Mouse (Mus musculus): ENCODE results near the gene Sipa1l1.
A peak's percentile ranks its signal among the peaks of the same experiment; 100 is the strongest.

The Sipa1l1 gene

DNA sequence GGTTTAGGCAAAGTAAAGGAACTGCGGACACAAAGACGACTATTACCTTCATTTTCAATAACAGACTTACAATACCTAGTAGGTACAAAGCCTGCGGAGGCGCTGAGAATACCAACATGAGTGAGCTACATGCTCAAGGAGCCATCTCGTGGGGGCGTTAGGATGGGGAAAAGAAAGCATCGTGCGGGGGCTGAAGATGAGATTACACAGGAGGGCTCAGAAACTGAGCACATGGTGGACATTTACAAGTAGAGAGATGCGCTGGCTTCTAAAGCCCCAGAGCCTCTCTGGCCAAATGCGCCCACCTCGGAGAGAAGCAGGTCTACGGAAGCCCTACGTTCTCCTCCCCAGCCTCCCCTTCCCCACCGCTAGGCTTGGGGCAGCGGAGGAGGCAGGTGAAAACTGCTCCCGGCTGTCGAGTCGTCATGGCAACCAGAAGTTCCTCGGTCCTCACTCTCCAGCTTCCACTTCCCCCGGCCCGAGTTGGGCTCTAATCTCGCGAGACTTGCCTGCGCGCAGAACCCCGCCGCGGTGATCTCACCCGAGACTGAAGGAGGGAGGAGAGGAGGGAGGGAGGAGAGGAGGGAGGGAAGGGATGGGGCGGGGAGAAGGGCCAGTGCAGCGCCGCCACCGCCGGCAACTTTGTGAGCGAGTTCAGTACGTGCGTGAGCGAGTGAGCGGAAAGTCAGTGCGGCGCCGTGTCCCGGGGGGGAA, at the start of gene Sipa1l1:
Gene Sipa1l1 (plus strand): TSS at position 501 of the 714 bp plus-strand sequence.
- peak; percentile 82 to 94 for DNase-seq (ENCODE audit: low spot score in 2 of 2)

- no peak for DNase-seq (ENCODE audit: low spot score in 2 of 2)
Observed at GRCm38 (mm10) chr12:82121947-82122346, 47.2 kb upstream of the Sipa1l1 start.

GRCm38 (mm10) chr12:82122450-82123249, 46.5 kb upstream of the Sipa1l1 start:
- no peak for DNase-seq (ENCODE audit: low spot score in 2 of 2)

DNA sequence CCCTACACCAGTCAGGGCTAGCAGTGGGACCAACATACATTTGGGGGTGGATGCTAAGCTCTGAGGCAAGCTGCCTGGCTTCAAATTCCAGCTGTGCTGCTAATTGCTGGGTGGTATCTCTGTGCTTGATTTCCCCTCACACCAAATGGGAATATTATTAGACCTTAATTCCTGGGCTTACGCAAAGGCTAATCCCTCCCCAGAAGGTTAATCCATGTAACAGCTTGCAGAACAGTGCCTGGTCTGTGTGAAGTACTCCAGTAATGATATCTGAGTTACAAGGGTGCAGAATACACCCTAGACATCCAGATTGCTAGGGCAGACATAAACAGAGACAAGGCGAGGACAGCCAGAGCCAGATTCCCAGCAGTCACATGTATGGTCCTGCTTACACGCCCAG, 42.3 kb upstream of the Sipa1l1 start:
- no peak for DNase-seq (ENCODE audit: low spot score in 2 of 2)

DNA sequence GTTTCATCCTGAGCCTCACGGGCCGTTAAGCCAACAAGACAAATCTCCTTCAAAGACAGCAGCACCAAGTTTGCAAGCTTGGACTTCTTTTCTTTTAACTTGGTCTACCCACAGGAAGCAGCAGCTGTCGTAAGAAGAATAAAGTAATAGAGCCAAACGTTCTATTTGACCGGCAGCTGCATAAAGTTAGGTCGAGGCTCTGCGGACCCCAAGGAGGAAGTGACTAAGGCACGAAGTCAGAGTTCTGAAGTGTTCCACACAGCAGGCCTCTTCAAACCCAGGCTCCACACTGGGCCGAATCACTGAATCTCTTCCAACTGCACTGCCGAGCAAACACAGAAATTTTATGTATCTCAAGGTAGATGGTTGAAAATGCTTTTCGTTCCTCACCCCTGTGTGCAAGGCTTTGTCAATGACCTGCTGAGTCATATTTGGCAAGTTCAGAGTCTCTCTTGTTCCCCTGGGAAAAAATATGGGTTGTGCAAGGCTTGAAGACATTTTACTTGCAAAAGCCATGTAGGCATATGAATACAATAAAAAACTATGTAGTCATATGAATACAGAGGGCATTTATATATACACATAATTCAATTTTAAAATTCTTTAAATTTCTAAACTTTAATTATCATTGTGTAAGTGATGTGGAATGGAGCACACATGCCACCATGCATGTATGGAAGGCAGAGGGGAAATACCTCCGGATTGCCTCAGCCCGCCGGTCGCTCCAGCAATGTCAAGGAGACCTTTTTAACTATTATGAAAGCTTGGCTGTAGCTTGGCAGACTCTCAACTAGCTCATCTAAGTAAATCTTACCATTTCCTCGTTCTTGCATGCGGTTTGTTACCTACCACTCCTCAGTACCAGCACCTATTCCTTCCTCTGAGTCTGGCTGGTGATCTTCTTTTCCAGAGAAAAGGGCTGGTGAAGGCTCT, 29.6 kb upstream of the Sipa1l1 start:
- DNase-seq (ENCODE audit: low spot score in 2 of 2): no peak

- no peak for DNase-seq (ENCODE audit: low spot score in 2 of 2)
Observed at GRCm38 (mm10) chr12:82143371-82143770, 25.7 kb upstream of the Sipa1l1 start.

DNA sequence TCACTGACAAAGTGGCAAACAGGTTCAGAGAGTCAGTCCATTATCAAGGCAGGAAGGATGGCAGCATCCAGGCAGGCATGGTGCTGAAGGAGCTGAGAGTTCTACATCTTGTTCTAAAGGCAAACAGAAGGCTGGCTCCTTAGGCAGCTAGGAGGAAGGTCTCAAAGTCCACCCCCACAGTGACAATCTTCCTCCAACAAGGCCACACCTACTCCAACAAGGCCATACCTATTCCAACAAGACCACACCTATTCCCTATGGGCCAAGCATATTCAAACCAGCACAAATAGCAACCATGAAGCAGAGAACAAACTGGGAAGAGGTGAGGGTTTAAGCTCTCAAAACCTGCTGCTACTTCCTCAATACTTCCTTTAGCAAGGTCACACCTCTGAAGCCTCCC, 23.9 kb upstream of the Sipa1l1 start:
- DNase-seq (ENCODE audit: low spot score in 2 of 2): no peak

- no peak for DNase-seq (ENCODE audit: low spot score in 2 of 2)
Observed at GRCm38 (mm10) chr12:82147021-82147693, 22.0 kb upstream of the Sipa1l1 start.

GRCm38 (mm10) chr12:82148328-82148930, 20.7 kb upstream of the Sipa1l1 start:
- DNase-seq (ENCODE audit: low spot score in 2 of 2): no peak

GRCm38 (mm10) chr12:82151019-82151418, 18.1 kb upstream of the Sipa1l1 start:
- DNase-seq (ENCODE audit: low spot score in 2 of 2): no peak

GRCm38 (mm10) chr12:82154527-82154926, 14.6 kb upstream of the Sipa1l1 start:
- DNase-seq (ENCODE audit: low spot score in 2 of 2): no peak

- no peak for DNase-seq (ENCODE audit: low spot score in 2 of 2)
Observed at GRCm38 (mm10) chr12:82158516-82158915, 10.6 kb upstream of the Sipa1l1 start.

- no peak for DNase-seq (ENCODE audit: low spot score in 2 of 2)
Observed at GRCm38 (mm10) chr12:82159372-82159771, 9.7 kb upstream of the Sipa1l1 start.

DNA sequence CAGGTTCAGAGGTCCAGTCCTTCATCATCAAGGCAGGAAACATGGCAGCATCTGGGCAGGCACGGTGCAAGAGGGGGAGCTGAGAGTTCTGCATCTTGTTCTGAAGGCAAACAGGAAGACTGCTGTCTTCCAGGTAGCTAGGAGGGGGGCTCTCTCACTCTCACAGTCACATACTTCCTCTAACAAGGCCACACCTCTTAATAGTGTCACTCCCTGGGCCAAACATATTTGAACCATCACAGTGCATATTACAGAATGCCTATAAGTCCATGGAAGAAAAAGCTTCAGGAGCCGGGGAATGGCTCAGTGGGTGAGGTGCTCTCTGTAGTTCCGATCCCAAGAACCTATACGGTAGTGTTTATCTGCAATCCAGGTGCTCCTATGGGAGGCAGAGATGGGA, 3.5 kb upstream of the Sipa1l1 start:
- DNase-seq (ENCODE audit: low spot score in 2 of 2): no peak

DNA sequence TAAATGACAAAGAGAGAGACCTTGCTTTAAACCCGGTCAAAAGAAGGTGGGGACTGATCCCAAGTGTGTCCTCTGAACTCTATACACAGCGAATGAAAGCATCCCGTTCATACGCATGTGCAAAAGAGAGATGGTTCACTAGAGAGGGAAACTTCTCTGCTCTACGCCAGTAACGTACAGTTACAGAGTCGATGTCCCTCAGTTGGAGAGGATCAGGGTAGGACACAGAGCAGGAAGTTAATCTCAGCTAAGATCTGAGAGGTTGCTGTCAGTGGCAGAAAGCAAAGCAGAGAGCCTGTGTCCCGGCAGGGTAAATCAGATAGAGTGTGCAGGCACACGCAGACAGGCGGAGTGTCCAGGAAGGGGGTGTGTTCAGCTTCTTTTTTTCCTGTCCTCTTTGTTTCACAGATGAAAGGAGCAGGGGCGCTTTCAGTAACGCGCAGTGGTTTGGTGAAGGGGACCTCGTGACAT, 3.0 kb upstream of the Sipa1l1 start:
- DNase-seq (ENCODE audit: low spot score in 2 of 2): no peak

GRCm38 (mm10) chr12:82169571-82170431, 681 bp downstream of the Sipa1l1 start:
- peak; percentile 35 to 55 for DNase-seq (ENCODE audit: low spot score in 2 of 2)

DNA sequence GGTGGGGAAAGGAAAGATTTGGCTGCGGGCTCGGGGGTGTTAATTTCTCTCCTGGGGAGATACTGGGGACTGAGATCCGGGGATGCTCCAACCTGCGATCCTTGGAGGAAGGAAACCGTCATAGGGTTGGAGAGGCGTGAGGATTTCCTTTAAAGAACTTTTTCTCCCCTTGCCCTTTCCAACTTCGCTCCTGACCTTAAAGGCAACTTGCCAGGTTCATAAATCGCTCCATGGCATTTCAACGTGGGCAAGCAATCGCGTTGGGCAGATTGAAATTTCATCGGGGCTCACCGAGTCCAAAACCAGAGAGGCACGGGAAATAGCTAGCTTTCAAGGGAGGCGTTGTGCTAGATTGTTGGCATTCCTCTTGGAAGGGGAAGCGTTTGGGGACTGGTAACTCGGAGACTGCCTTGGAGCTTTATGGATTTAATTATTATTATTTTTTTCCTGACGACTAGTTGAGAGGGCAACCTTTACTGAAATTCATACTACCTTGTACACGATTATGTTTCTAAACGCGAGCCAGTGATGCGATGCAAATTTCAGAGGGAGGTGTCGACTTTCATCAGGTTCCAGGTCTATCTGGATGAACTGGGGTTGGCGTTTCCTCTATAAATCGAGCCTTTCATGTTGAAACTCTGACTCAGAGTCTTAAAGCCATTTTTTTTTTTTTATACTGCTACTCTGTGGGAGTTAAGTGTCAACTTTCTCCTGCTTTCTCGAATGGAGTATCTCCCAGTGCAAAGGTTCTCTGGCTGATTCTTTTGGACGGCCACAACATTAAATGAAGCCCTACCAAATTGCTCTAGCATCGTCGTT, 1.6 kb downstream of the Sipa1l1 start:
- no peak for DNase-seq (ENCODE audit: low spot score in 2 of 2)

DNA sequence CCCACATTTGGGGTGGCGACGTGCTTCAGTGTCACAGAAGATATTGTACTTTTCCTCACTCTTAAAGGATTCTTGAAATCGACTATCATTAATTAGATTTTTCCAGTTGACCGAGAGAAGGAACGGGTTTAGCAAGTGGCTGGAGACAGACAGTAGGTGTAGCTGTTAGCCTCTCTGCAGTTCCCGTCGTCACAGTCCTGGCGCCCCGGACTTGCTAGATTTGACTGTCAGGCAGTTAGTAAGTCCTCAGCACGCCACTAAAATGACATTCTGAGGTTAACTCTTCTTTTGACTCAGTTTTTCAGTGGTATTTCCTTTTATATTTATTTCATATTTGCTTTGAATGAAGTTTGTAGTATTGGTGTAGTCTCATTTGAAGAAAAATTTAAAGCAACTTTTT, 2.5 kb downstream of the Sipa1l1 start:
- peak in 1 of 2 experiments; percentile 26 for DNase-seq (ENCODE audit: low spot score in 2 of 2)

- DNase-seq (ENCODE audit: low spot score in 2 of 2): no peak
Observed at GRCm38 (mm10) chr12:82173623-82174022, 4.5 kb downstream of the Sipa1l1 start.

Data from cerebellum, postnatal 4 days (tissue).